Mouse (Mus musculus): ENCODE results near the gene Tnpo2.
A peak's percentile ranks its signal among the peaks of the same experiment; 100 is the strongest.

DNA sequence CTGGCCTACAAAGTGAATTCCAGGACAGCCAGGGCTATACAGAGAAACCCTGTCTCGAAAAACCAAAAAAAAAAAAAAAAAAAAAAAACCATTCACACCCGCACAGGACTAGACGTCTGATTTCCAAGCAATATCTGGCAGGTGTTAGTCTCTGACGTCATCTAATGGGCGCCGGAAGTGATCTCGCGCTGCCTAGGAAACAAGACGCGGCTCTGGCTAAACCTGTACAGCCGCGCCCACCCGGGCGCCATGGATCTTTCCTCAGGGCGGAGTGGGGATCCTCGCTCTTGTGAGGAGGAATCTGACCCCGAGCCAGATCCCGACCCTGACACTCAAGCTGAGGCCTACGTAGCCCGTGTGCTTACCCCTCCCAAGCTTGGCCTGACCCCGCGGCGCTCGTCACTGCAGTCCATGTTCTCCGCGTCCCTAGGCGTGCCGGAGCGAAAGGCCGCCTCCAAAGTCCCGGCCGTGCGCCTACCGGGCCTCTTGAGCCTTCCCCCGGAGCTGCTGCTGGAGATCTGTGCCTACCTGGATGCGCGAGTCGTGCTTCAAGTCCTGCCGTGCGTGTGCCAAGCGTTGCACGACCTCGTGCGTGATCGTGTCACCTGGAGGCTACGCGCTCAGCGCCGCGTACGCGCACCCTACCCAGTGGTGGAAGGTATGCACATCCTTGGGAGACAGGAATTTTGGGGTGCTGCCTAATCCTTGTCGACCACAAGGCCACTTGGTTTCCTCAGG is 23.3 kb downstream of the Tnpo2 start, which contains the start of gene Fbxw9:
- no peak for TF ChIP-seq EP300 (optimal IDR thresholded peaks at IDR 0.05)
- TF ChIP-seq CTCF (IDR thresholded peaks at IDR 0.05; ENCODE audit: low read depth), result 0 out of 2 replicates have a peak, but pooled peaks have one; percentile 20

Data from stomach, postnatal 0 days (tissue).